In the genomic region with DNA sequence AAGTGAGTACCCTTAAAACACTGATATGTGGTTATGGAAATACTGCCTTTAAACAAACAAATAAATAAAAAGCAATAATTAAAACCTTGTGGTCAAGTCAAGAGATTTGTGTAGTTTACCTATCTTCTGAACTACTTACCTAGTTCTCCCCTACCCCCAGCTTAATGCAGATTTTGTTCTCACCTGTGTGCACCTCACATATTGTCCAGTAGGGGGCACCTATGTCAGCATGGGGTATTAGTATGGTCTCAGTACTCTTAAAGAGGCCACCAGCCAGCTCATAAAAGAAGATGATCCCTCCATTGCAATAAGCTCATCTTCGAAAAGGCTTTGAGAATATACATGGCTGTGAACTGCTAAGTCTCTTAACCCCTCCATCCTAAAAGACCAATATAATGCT, we compare ENCODE assay signal across 31 mouse cellular contexts.
A peak's percentile ranks its signal among the peaks of the same experiment; 100 is the strongest.
DNase-seq lines count a peak whose midpoint lies in the region; ATAC-seq and TF ChIP-seq lines count a peak whose summit lies in the region.
"Had no signal": no experiment of that assay in that cellular context is flagged by ENCODE, and none has a peak within 500 bp of the region (broad histone marks: within the 10 kb centered on the region; RNA-seq: fewer than 3 reads in every experiment).

No protein-coding gene starts in this region.

- 100% methylated on average over 1 of the region's 1 CpGs for WGBS in kidney, postnatal 0 days
- 87% methylated on average over 1 of the region's 1 CpGs for WGBS in kidney, embryonic 15.5 days
- 100% methylated on average over 1 of the region's 1 CpGs for WGBS in lung, postnatal 0 days
- WGBS in stomach, postnatal 0 days = 97% methylated on average over 1 of the region's 1 CpGs

- CTCF ChIA-PET in Patski (lab: Charles Lee) = interaction anchor here (1.5 kb wide), 1 partner anchor 68 kb away, joined by 5 read pairs; no protein-coding TSS in a partner anchor

- no peak overlapping the region for H3K9ac ChIP-seq in kidney, postnatal 0 days (ENCODE audit: low read depth, low read length)
- H3K9ac ChIP-seq in kidney, embryonic 15.5 days = no peak overlapping the region
- no peak overlapping the region for H3K9ac ChIP-seq in lung, postnatal 0 days (replicated peaks; ENCODE audit: low read depth)
- H3K9ac ChIP-seq in stomach, postnatal 0 days (ENCODE audit: low read length) = no peak overlapping the region
- H3K9ac ChIP-seq: embryonic facial prominence, embryonic 12.5 days; hindbrain, embryonic 12.5 days; limb, embryonic 15.5 days; neural tube, embryonic 12.5 days had no signal

- no peak for ATAC-seq in kidney, postnatal 0 days (replicated peaks; ENCODE audit: low FRiP score, low read depth)
- no peak for ATAC-seq in kidney, embryonic 15.5 days (replicated peaks; ENCODE audit: low FRiP score)
- no peak for ATAC-seq in lung, postnatal 0 days
- ATAC-seq in Patski = no peak
- no peak for ATAC-seq in stomach, postnatal 0 days (ENCODE audit: low FRiP score, low TSS enrichment)
- ATAC-seq: forebrain, embryonic 14.5 days; hindbrain, postnatal 0 days; intestine, embryonic 16.5 days; midbrain, embryonic 16.5 days had no signal

- no peak for DNase-seq in kidney, postnatal 0 days (ENCODE audit: low spot score)
- no peak for DNase-seq in lung, postnatal 0 days (ENCODE audit: low spot score)
- DNase-seq in lung, postnatal 36 days = no peak
- no peak for DNase-seq in Patski (ENCODE audit: low read depth, low spot score)
- DNase-seq in stomach, postnatal 0 days (ENCODE audit: low spot score) = no peak
- no peak for DNase-seq in urinary bladder, postnatal 4 days (ENCODE audit: low spot score in 2 of 2)
- DNase-seq: B cell, adult 2 months; cerebellum, adult 11 months; cerebellum, adult 9-10 months; embryo, embryonic 11 days; gastrocnemius, postnatal 14 days; heart, postnatal 36 days; kidney, adult 9 months; kidney, postnatal 25 days; lung, postnatal 10 days; right cerebral cortex, postnatal 4 days; thymus, adult 2 months; thymus, postnatal 36 days had no signal

- no peak overlapping the region for H3K27ac ChIP-seq in kidney, postnatal 0 days
- no peak overlapping the region for H3K27ac ChIP-seq in kidney, embryonic 15.5 days
- H3K27ac ChIP-seq in lung, postnatal 0 days (ENCODE audit: low read length) = no peak overlapping the region
- no peak overlapping the region for H3K27ac ChIP-seq in stomach, postnatal 0 days (replicated peaks)
- H3K27ac ChIP-seq: embryonic facial prominence, embryonic 12.5 days; hindbrain, embryonic 12.5 days; hindbrain, postnatal 0 days; limb, embryonic 10.5 days; limb, embryonic 15.5 days; midbrain, embryonic 10.5 days; neural tube, embryonic 12.5 days had no signal

- TF ChIP-seq CTCF in kidney, postnatal 0 days (IDR thresholded peaks at IDR 0.05; ENCODE audit: low read depth) = peak; percentile 30; the same call in 1 of the 2 replicates
- 0 out of 2 replicates have a peak, but pooled peaks have one; percentile 26 for TF ChIP-seq CTCF in lung, postnatal 0 days (IDR thresholded peaks at IDR 0.05)
- peak; percentile 18 for TF ChIP-seq CTCF in Patski (IDR thresholded peaks at IDR 0.05)
- peak; percentile 49 for TF ChIP-seq CTCF in stomach, postnatal 0 days (IDR thresholded peaks at IDR 0.05; ENCODE audit: low read depth)

- no peak overlapping the region for H3K4me2 ChIP-seq in kidney, postnatal 0 days (ENCODE audit: low read length)
- no peak overlapping the region for H3K4me2 ChIP-seq in kidney, embryonic 15.5 days
- H3K4me2 ChIP-seq in lung, postnatal 0 days (replicated peaks; ENCODE audit: low read depth, low read length) = no peak overlapping the region
- H3K4me2 ChIP-seq in stomach, postnatal 0 days (replicated peaks; ENCODE audit: low read depth) = no peak overlapping the region
- H3K4me2 ChIP-seq: embryonic facial prominence, embryonic 12.5 days; heart, embryonic 11.5 days; hindbrain, embryonic 12.5 days; limb, embryonic 15.5 days; neural tube, embryonic 12.5 days had no signal

- TF ChIP-seq EP300 in lung, postnatal 0 days (IDR thresholded peaks at IDR 0.05) = no peak
- no peak for TF ChIP-seq EP300 in stomach, postnatal 0 days (optimal IDR thresholded peaks at IDR 0.05)

- no peaks in the 10 kb centered on the region for H3K36me3 ChIP-seq in kidney, postnatal 0 days (ENCODE audit: insufficient read depth, low read length)
- no peaks in the 10 kb centered on the region for H3K36me3 ChIP-seq in kidney, embryonic 15.5 days
- H3K36me3 ChIP-seq in lung, postnatal 0 days (ENCODE audit: insufficient read depth, low read length) = no peaks in the 10 kb centered on the region
- H3K36me3 ChIP-seq in stomach, postnatal 0 days (ENCODE audit: control insufficient read depth, insufficient read depth, low read length) = no peaks in the 10 kb centered on the region
- H3K36me3 ChIP-seq: embryonic facial prominence, embryonic 12.5 days; hindbrain, embryonic 12.5 days; limb, embryonic 10.5 days; limb, embryonic 15.5 days; midbrain, embryonic 10.5 days; neural tube, embryonic 12.5 days had no signal

- POLR2A ChIA-PET in Patski (lab: Charles Lee) = no interaction called here

- no peaks in the 10 kb centered on the region for H3K4me1 ChIP-seq in kidney, postnatal 0 days (replicated peaks; ENCODE audit: insufficient read depth, low read length)
- peaks cover 16% of the 10 kb centered on the region for H3K4me1 ChIP-seq in kidney, embryonic 15.5 days
- peaks cover 3% of the 10 kb centered on the region for H3K4me1 ChIP-seq in lung, postnatal 0 days (ENCODE audit: insufficient read depth, low read depth, low read length)
- H3K4me1 ChIP-seq in stomach, postnatal 0 days (replicated peaks; ENCODE audit: control insufficient read depth, insufficient read depth) = peaks cover 5% of the 10 kb centered on the region
- H3K4me1 ChIP-seq: hindbrain, embryonic 12.5 days; neural tube, embryonic 12.5 days had no signal

- no peaks in the 10 kb centered on the region for H3K27me3 ChIP-seq in kidney, postnatal 0 days (ENCODE audit: insufficient read depth, low read length)
- no peaks in the 10 kb centered on the region for H3K27me3 ChIP-seq in kidney, embryonic 15.5 days
- no peaks in the 10 kb centered on the region for H3K27me3 ChIP-seq in lung, postnatal 0 days (replicated peaks; ENCODE audit: insufficient read depth, low read length)
- H3K27me3 ChIP-seq in Patski = no peaks in the 10 kb centered on the region
- H3K27me3 ChIP-seq in stomach, postnatal 0 days (ENCODE audit: control insufficient read depth, insufficient read depth, low read length) = no peaks in the 10 kb centered on the region
- H3K27me3 ChIP-seq: embryonic facial prominence, embryonic 12.5 days; hindbrain, embryonic 12.5 days; limb, embryonic 15.5 days; neural tube, embryonic 12.5 days had no signal

- in situ Hi-C loops in Patski (cut with MboI; ENCODE audit: low pct_unique_long_range_greater_than_20kb) = no loop called here

- H3K9me3 ChIP-seq in kidney, postnatal 0 days (replicated peaks; ENCODE audit: low read length) = no peaks in the 10 kb centered on the region
- no peaks in the 10 kb centered on the region for H3K9me3 ChIP-seq in kidney, embryonic 15.5 days (replicated peaks)
- no peaks in the 10 kb centered on the region for H3K9me3 ChIP-seq in lung, postnatal 0 days (ENCODE audit: low read length)
- H3K9me3 ChIP-seq in stomach, postnatal 0 days (ENCODE audit: control insufficient read depth, low read length) = no peaks in the 10 kb centered on the region
- H3K9me3 ChIP-seq: embryonic facial prominence, embryonic 12.5 days; hindbrain, embryonic 12.5 days; limb, embryonic 10.5 days; limb, embryonic 15.5 days; midbrain, embryonic 10.5 days; neural tube, embryonic 12.5 days had no signal

- H3K4me3 ChIP-seq in kidney, postnatal 0 days (replicated peaks; ENCODE audit: low read depth, low read length) = no peak overlapping the region
- H3K4me3 ChIP-seq in kidney, embryonic 15.5 days (replicated peaks) = no peak overlapping the region
- H3K4me3 ChIP-seq in lung, postnatal 0 days (ENCODE audit: low read depth, low read length) = no peak overlapping the region
- H3K4me3 ChIP-seq in stomach, postnatal 0 days (ENCODE audit: low read depth, low read length) = no peak overlapping the region
- H3K4me3 ChIP-seq: embryonic facial prominence, embryonic 12.5 days; hindbrain, embryonic 12.5 days; limb, embryonic 10.5 days; limb, embryonic 15.5 days; midbrain, embryonic 10.5 days; myocyte; neural tube, embryonic 12.5 days had no signal
